Mouse (Mus musculus): ENCODE measurements at regions not wholly inside any gene's neighbourhood (a gene's known extent, or its start where the extent isn't known, plus 50 kb on each side); places are given as distances from the start of the nearest gene placed in this dataset.
A peak's percentile ranks its signal among the peaks of the same experiment; 100 is the strongest.
"Not testable (repeated sequence)": the region's sequence is repeated elsewhere in the genome, so short reads cannot be mapped to it uniquely, and the experiment has no call there.

GRCm38 (mm10) chr4:81593431-81593830, 150.8 kb upstream of the Mpdz start:
- DNase-seq = not testable (repeated sequence)

GRCm38 (mm10) chr4:81582546-81582945, 139.9 kb upstream of the Mpdz start:
- no peak for DNase-seq

- peak; percentile 72 for DNase-seq
These were observed 137.9 kb upstream of the Mpdz start for GRCm38 (mm10) chr4:81580553-81580952.

DNA sequence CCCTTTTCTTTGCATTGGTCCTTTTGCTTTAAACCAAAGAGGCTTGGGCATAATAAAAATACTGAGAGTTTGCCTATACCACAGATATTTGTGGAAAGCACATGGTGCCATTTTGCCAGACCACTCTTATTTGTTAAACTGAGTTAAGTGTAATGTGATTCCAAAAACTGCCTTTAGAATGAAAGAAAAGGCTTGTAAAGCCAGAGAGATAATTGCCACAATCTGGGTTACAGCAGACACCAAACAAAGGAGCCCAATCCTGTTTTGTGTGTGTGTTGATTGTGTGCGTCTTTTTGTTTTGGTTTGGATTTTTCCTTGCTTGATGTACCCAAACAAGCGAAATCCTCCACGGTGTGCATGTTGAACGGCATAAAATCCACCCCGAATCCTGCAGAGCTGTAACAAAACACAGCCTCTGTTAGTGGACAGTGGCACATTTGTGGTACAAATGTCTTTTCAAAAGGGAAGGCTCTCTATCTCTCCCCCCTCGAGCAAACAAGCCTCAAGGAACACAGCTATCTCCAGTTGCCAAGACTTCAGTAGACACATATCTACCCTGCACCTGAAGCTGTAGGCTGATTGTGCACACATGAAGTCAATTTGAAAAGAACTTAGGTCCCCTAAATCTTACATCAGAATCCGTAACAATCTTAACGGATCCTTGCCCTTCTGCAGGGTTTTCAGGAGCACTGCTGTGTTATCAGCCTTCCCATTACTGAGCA, 136.9 kb upstream of the Mpdz start:
- DNase-seq = no peak

DNA sequence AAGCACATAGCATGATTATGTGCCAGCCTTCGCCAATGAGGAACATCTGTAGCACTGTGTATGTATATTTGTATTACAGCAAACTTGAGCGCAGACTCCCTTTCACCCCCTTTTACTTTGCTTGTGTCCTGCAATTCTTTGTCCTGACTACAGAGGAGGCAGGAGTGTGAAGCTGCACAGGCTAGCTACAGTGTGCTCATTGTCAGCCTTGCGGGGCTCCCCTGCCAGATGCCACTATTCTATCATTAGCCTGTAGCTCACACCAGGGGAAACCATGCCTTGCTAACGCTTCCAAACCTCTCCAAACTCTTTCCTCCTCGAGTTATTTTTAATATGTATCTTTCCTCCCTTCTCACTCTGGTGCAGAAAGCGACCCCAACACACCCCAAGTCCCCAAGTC, 136.4 kb upstream of the Mpdz start:
- DNase-seq = peak; percentile 47

DNA sequence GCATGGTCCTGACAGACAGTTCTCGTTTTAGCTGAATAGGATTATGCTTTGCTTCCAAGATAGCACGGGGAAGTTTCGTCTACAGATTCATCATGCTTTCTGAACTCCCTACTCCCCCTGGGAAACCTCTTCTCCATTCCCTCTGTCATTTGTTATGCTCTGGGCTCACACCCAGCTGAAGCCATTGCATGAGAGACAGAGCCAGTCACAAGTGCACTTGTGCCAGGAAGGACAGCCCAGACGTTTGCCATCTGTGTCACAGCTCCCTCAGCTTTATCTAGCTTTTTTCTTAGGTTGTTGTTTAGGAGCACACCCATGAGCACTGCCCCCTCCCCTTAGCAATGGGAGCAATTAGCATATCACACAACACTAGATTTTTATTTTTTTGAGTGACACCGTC, 131.2 kb upstream of the Mpdz start:
- peak; percentile 46 for DNase-seq

GRCm38 (mm10) chr4:81570736-81571135, 128.1 kb upstream of the Mpdz start:
- DNase-seq = no peak

DNA sequence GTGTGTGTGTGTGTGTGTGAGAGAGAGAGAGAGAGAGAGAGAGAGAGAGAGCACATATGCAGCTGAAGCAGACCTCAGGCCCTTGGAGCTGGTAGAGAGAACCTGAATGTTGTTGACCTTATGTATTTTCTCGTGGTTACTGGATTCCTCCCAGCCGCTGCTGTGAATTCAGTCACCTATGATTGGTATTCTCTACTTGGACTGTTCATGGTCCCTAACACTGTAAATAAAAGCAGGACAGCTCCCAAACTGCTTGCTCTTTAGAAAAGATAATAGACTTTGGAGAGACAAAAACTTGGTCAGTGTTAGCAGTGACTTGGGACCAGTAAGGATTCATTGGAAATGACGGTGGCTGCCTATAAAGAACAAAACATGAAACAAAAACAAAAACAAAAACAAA, 126.9 kb upstream of the Mpdz start:
- no peak for DNase-seq

- no peak for DNase-seq
These were observed 125.8 kb upstream of the Mpdz start for GRCm38 (mm10) chr4:81568404-81568803.

GRCm38 (mm10) chr4:81567928-81568327, 125.3 kb upstream of the Mpdz start:
- DNase-seq = peak; percentile 61

GRCm38 (mm10) chr4:81566526-81566925, 123.9 kb upstream of the Mpdz start:
- DNase-seq = no peak

DNA sequence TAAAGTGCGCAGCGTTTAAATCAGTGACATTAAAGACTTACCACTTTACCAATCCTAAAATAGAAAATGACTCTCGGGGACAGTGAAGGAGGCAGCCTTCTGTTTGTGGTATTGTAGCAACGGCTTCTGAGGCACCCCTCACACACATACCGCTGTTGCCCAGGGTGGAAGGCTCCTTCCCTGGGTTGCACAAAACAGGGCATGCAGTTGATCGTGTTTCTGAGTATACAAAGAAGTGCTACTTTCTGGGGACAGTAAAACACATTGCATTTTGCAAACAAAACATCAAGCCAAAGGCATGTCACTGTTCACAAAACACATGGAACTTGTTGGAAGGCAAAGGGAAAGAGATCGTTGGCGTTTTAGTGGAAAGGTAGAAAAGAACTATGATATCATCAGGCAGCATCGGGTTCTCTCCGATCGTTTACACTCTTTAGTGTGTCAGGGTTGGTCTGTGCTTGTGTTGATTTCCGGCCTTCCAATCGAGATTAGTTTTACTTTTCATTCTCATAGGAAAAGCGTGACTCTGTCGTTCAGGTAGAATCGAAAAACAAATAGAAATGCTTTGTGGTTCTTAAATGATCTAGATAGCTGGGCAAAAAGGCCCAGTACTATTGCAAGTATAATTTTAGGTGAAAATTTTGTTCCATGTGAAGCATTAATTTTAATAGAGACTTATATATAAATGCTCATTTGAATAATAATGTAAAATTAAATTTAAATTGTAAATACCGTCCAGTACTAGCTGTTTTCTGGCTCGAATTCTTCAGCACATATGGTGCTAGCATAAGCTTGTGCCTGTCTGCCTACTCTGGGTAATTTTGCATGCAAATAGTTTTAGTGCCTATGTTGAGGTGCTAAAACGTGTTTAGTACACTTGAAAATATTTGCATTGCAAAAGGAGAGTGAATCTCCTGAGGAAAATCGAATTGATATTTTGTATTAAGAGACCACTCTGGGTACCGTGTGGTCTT, 123.1 kb upstream of the Mpdz start:
- DNase-seq = peak; percentile 22

GRCm38 (mm10) chr4:81564446-81564845, 121.8 kb upstream of the Mpdz start:
- DNase-seq = no peak

DNA sequence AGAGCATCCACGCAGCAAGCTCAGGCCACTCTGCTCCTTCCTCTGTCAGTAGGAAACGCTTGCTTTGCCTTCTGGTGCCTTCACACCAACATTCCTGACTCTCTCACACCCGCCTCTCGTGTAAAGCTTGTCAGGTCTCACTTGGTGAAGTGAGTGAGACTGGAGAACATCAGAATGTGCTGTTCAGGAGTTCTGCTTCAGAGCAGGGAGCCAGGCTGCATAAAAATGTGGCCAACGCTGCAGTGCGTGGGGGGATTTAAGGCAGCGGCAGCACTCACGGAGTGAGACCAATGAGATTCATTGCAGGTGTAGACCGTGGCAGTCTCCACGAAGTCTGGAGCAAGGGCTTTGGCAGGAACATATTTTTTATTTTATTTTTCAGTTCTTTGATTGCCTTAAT, 121.0 kb upstream of the Mpdz start:
- peak; percentile 25 for DNase-seq

- DNase-seq = peak; percentile 42
These were observed 118.8 kb upstream of the Mpdz start for GRCm38 (mm10) chr4:81561453-81561852.

GRCm38 (mm10) chr4:81550816-81551215, 108.2 kb upstream of the Mpdz start:
- DNase-seq = no peak

DNA sequence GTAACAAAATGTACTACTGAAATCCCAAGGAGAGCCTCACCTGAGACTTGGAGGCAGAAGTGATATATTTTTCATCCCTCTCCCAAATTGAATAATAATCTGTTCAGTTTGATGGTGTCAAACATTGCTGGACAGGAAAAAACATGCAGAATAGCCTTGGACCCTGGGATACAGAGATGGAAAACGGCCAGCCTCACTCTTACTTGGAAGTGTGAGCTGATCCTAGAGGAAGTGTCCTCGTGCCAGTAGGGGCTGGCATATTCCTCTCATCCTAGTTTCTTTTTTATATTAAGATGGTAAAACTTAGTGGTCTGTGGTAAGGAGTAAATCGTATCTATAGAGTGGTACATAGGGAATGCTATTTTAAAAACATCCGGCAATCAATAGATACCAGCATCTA, 107.6 kb upstream of the Mpdz start:
- DNase-seq = no peak

DNA sequence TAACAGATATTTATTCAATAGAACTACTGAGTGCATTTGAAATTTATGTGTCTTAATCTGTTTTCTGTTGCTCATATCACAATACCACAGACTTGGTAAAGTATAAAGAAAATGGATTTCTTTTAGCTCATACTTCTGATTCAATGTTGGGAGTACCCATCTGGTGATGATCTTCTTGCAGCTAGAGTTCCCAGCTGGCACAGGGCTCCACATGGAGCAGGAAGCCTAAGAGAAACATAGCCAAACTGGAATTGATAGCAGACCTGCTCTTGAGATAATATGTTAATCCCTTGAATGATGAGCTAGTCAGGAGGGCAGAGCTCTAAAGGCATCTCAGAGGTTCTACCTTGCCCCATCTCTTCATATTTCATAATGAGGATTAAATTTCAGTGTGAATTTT, 97.9 kb upstream of the Mpdz start:
- DNase-seq = no peak

DNA sequence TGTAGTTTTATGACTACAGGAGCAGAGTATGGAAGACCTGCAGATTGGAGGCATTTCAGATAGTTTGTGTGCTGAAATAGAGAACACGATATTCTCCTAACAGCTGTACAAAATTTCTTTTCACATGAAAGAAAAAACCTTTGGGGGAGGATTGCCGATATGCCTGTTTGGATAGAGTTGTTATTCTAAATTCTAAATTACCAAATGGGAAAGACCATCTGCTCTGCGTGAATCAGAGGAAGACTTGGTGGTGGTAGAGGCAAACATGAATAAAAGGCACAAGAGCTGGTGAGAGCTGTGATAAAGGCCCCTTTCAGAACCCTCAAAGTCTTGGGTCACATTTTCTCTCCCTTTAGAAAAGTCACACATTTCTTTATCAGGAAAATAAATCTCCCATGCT, 96.9 kb upstream of the Mpdz start:
- DNase-seq = no peak

- DNase-seq = no peak
These were observed 94.2 kb upstream of the Mpdz start for GRCm38 (mm10) chr4:81536795-81537194.

- DNase-seq = peak; percentile 10
These were observed 87.9 kb upstream of the Mpdz start for GRCm38 (mm10) chr4:81530546-81530945.

DNA sequence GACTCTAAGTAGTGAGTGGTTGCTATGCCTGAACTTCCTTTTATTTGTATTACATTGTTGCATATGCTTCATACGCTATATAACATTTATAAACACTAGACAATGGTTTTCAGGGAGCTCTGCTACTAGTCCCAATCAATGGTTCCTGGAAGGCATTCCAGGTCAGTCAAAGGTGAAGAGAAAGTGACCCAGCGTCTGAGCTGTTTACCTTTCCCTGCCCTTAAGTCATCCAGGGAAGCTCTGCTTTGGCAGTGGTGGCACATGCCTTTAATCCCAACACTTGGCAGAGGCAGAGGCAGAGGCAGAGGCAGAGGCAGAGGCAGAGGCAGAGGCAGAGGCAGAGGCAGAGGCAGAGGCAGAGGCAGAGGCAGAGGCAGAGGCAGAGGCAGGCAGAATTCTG, 76.5 kb upstream of the Mpdz start:
- not testable (repeated sequence) for DNase-seq

GRCm38 (mm10) chr4:81514547-81514946, 71.9 kb upstream of the Mpdz start:
- DNase-seq = no peak

- DNase-seq = no peak
These were observed 69.8 kb upstream of the Mpdz start for GRCm38 (mm10) chr4:81512396-81512795.
